Mouse (Mus musculus) CH12F3 (cell line): Measurements from ENCODE around the gene Lsp1.

Source experiments
- in situ Hi-C: fragments of 300-500 bp; cut with MboI; formaldehyde crosslinking; loops from 2 replicates; pipeline ENCODE4 v1.14.3; 2020; ENCODE audit warnings: low sequenced_read_pairs

Lsp1 gene

GRCm38 (mm10) chr7:142473476-142473875, 12.9 kb downstream of the Lsp1 start:
- in situ Hi-C loops = no loop called here

GRCm38 (mm10) chr7:142474799-142475198, 14.2 kb downstream of the Lsp1 start:
- in situ Hi-C loops = no loop called here

DNA sequence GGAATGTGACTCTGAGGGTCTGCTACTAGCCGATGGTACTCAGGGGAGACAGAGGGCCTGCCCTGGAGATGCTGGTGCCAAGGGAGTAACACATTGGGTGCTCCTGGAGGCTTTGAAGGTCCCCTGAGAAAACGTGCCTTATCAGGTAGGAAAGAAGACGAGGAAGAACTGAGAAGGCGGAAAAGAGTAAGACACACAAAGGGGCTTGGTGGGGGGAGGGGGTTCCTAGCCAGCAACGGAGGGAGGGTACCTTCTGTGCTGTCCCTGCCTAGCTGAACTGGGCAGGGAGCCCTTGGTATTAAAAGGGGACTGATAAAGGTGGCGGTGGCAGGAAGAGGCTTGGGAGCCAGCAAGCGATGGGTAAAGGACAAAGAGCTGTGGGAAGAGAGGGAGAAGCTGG, 15.0 kb downstream of the Lsp1 start:
- in situ Hi-C loops = no loop called here

GRCm38 (mm10) chr7:142476271-142476670, 15.7 kb downstream of the Lsp1 start:
- in situ Hi-C loops = no loop called here

GRCm38 (mm10) chr7:142476795-142477452, 16.3 kb downstream of the Lsp1 start:
- in situ Hi-C loops = no loop called here

DNA sequence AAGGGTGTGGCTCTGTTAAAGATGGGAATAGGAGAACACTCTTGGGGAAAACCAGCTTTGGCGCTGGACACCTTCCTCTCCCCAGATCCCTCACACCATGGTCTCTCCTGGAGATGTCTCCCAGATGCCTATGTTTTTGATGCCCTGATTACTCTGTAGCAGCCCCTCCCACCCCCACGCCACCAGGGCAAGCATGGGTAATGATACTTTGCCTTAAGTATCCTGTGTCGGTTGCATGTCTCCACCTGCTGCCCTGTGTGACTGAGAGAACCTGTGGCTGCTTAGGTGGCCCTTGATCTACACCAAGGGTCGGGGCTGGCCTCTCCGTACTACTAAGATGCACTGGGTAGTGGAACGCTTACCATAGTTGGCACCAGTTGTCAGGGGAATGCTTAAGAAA, 17.4 kb downstream of the Lsp1 start:
- in situ Hi-C loops = no loop called here

DNA sequence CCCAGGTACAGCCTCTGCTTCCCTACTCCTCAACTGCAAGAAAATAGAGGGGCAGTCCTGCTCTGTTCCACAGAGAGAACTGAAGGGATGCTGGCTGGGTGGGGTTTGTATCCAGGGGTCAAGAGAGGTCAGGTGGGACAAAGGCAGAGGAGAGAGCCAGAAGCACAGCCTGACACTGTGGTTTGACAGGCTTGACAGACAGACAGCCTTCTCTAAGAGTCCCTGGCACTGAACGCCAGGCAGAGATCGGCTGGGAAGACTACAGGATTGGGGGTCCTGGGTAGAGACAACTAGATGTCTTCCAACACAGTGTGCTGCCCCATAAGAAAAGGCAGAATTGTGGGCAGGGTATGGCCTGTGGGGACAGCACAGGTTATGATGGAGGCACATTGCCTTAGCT, 18.0 kb downstream of the Lsp1 start:
- in situ Hi-C loops = no loop called here

GRCm38 (mm10) chr7:142479307-142479706, 18.7 kb downstream of the Lsp1 start:
- in situ Hi-C loops = no loop called here

DNA sequence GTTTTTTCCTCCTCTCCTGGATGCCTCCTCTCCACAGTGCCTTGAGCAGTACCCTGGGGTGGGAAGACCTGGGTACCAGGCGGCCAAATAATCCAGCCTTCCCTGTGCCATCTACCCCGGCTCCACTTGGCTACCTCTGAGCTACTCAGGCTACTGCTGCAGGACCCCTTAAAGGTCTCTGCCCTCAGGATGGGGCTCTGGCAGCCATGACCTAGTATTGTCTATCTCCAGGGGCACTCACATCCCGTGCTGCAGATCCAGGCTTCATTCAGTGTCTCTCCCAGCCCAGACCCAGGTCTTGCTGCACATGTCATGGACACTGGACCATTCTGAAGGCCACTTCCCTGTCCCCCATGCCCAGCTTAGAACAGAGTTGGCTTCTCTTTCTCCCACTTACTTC, 19.3 kb downstream of the Lsp1 start:
- in situ Hi-C loops = no loop called here

GRCm38 (mm10) chr7:142480661-142481060, 20.1 kb downstream of the Lsp1 start:
- in situ Hi-C loops = no loop called here

GRCm38 (mm10) chr7:142481186-142481567, 20.6 kb downstream of the Lsp1 start:
- in situ Hi-C loops = no loop called here

GRCm38 (mm10) chr7:142481568-142482255, 21.1 kb downstream of the Lsp1 start:
- in situ Hi-C loops = no loop called here

- in situ Hi-C loops = no loop called here
These were observed 21.6 kb downstream of the Lsp1 start for GRCm38 (mm10) chr7:142482256-142482609.

DNA sequence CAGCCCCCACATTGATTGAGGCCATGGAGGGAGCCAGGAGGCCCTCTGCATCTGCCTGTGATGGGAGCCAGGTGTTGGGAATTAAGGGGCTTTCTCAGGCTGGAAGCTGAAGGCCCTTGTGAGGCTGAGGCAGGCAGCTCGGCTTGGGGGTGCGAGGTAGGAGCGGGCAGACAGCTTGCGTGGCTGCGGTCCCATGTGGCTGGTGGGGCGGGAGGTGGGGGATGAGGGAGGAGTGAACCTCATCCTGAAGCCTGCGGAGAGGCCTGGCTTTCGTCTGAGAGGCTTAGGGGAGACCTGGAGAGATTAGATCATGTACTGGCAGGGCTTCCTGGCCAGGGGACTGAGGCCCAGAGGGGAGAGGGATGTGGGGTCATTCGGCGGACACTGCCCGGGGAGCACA, 22.5 kb downstream of the Lsp1 start:
- in situ Hi-C loops = no loop called here

- in situ Hi-C loops = no loop called here
These were observed 24.2 kb downstream of the Lsp1 start for GRCm38 (mm10) chr7:142484780-142485179.

DNA sequence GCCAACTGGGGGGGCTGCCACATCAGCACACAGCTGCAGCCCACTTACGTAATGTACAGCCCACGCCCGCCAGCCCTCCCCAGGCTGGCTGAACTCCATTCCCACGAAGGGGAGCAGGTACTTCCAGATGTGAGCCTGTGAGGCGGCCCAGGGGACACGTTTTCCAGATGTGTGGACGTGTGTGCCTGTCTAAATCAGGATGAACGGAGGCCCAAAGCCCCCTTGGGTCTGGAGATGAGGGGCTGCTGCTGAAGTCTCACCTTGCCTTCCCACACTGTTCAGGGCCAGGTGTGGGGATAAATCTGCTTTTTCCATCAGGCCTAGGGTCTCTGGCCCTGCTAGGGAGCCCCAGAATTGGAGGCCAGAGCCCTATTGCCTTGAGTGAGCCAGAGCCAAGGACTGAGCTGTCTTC, 26.1 kb downstream of the Lsp1 start:
- in situ Hi-C loops = no loop called here

DNA sequence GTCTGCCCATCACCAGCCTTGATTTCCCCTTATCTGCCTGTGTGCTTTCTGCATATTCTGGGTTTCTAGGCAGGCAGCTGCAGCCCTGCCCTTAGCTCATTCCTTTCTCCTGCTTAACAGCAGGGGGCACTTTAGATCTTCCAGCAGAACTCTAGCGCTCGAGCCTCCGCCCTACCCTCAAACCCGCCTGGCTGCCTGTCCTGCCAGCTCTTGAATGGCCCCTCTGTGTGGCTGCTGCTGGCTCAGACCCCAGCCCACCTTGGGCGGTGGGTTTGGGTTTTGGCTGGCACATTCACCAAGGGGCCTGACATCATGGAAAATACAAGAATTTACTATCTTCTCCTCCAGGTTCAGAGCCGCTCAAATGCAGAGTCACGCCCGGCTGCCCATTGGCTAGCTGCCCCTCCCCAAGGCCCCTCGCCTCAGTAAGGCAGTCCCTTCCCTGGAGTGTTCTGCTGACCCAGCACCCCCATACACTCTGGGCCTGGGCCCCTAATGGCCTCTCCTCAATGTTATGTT, 26.8 kb downstream of the Lsp1 start:
- in situ Hi-C loops = no loop called here

- in situ Hi-C loops = no loop called here
These were observed 27.4 kb downstream of the Lsp1 start for GRCm38 (mm10) chr7:142488053-142488452.

DNA sequence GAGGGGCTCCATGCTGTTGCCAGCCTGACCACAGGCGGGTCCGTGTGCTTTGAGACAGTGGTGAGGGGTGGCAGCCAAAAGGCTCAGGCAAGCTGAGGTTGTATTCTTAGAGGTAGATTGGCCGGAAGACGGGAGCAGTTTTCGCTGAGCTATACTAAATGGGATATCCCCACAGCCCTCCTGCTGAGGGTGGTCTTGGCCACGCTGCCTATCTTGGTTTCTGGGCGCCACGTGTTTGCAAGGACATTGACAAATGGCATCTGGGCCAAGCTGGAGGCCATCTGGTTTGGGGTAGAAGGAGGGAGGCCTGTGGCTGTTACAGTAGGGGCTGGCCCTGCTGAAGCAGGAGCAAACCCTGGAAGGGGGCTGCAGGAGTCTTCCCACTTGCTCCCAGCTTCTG, 32.9 kb downstream of the Lsp1 start:
- in situ Hi-C loops = no loop called here

DNA sequence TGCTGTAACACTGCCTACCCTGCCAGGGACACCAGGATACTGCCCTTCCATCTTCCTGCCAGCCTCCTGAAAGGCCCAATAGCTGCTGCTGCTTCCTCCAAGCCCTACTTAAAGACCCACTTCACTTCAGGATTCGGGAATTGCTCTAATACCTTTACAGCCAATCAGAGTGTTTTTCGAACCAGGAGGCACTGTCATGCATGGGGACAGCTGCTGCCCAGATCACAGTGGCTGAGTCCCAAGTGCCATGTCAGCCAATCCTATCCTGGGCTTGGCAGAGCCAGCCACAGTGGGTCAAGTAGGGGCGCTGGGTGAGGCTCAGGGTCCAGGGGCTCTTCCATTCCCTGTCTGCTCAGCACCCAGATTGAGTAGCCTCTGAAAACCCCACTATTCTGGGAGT, 35.5 kb downstream of the Lsp1 start:
- in situ Hi-C loops = no loop called here

DNA sequence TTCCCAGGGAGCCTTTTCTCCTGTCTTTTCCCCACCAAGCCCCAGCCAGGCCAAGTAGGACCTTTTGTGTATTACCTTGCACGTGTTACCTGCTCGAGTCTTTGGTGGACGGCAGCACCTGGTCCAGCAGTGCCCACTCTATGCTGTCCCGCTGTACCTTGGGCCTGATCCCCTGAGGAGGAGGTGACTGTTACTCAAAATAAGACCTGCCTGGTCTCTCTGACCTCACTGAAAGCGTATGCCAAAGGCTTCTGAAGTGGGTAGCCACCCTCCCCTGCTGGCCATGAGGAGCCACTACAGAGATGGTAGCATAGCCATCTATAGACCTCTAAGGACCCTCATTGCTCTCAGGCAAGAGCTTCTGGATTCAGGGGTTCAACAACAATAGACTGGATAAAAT, 36.2 kb downstream of the Lsp1 start:
- in situ Hi-C loops = no loop called here

- in situ Hi-C loops = no loop called here
These were observed 37.2 kb downstream of the Lsp1 start for GRCm38 (mm10) chr7:142497775-142498174.

- in situ Hi-C loops = no loop called here
These were observed 38.0 kb downstream of the Lsp1 start, which contains the start of gene Tnnt3 for GRCm38 (mm10) chr7:142498575-142498974. Gene Tnnt3 (plus strand): TSS chr7:142498836.
